ENCODE assay signal across 27 mouse cellular contexts in genomic region chr11:72523711-72524110, GRCm38 (mm10). TPM values are rescaled to one million over a fixed set of nuclear protein-coding genes. Genes with fewer than 3 reads are reported as not detected.
A peak's percentile ranks its signal among the peaks of the same experiment; 100 is the strongest.
DNase-seq lines count a peak whose midpoint lies in the region; ATAC-seq and TF ChIP-seq lines count a peak whose summit lies in the region.
"Had no signal": no experiment of that assay in that cellular context is flagged by ENCODE, and none has a peak within 500 bp of the region (broad histone marks: within the 10 kb centered on the region; RNA-seq: fewer than 3 reads in every experiment).

No protein-coding gene starts in this region.

- DNase-seq in cerebellum, postnatal 10 days, result peak; percentile 60 to 73
- DNase-seq in cerebellum, postnatal 4 days (ENCODE audit: low spot score in 2 of 2), result no peak
- DNase-seq in forebrain, embryonic 14.5 days (ENCODE audit: low spot score), result peak; percentile 23
- DNase-seq in forebrain, embryonic 10.5 days (ENCODE audit: extremely low spot score, low spot score), result no peak
- DNase-seq in layer of hippocampus, adult 2 months (ENCODE audit: low spot score in 2 of 2), result no peak
- DNase-seq in layer of hippocampus, postnatal 14 days (ENCODE audit: low spot score in 2 of 2), result no peak
- peak; percentile 34 for DNase-seq in midbrain, postnatal 0 days (ENCODE audit: low spot score)
- DNase-seq: adrenal gland, adult 8-10 months; adrenal gland, postnatal 25 days; cerebellum, adult 18-20 months; cerebellum, adult 9-11 months; embryo, embryonic 11 days; gastrocnemius, postnatal 25 days; heart, adult 18-20 months; heart, postnatal 10 days; heart, postnatal 36 days had no signal

- ATAC-seq in forebrain, embryonic 14.5 days, result no peak
- ATAC-seq in midbrain, postnatal 0 days (ENCODE audit: low FRiP score), result no peak
- no peak for ATAC-seq in midbrain, embryonic 15.5 days (replicated peaks)
- ATAC-seq: activated CD4-positive, CD25-positive, alpha-beta regulatory T cell, adult 4 months; forebrain, embryonic 15.5 days; hindbrain, embryonic 16.5 days; inflammation-experienced regulatory T-cells, adult 6 months; intestine, embryonic 16.5 days had no signal

- no peak overlapping the region for H3K27ac ChIP-seq in forebrain, embryonic 14.5 days (ENCODE audit: low read depth, low read length)
- no peak overlapping the region for H3K27ac ChIP-seq in forebrain, embryonic 10.5 days
- peak overlapping the region; percentile 79 for H3K27ac ChIP-seq in layer of hippocampus, adult 2 months
- H3K27ac ChIP-seq in midbrain, postnatal 0 days (ENCODE audit: low read depth, low read length), result no peak overlapping the region
- no peak overlapping the region for H3K27ac ChIP-seq in midbrain, embryonic 15.5 days
- H3K27ac ChIP-seq: forebrain, embryonic 15.5 days; heart, embryonic 15.5 days; hindbrain, embryonic 12.5 days had no signal

- 51% methylated on average over 4 of the region's 4 CpGs for WGBS in forebrain, embryonic 14.5 days
- WGBS in forebrain, embryonic 10.5 days, result 70% methylated on average over 4 of the region's 4 CpGs
- 51% methylated on average over 4 of the region's 4 CpGs for WGBS in midbrain, postnatal 0 days
- 45% methylated on average over 4 of the region's 4 CpGs for WGBS in midbrain, embryonic 15.5 days

- H3K9me3 ChIP-seq in forebrain, embryonic 14.5 days (replicated peaks; ENCODE audit: control insufficient read depth, low read length), result no peaks in the 10 kb centered on the region
- H3K9me3 ChIP-seq in forebrain, embryonic 10.5 days, result no peaks in the 10 kb centered on the region
- no peaks in the 10 kb centered on the region for H3K9me3 ChIP-seq in midbrain, postnatal 0 days (ENCODE audit: low read length)
- H3K9me3 ChIP-seq in midbrain, embryonic 15.5 days, result no peaks in the 10 kb centered on the region
- H3K9me3 ChIP-seq: forebrain, embryonic 15.5 days; heart, embryonic 12.5 days; heart, embryonic 15.5 days; hindbrain, embryonic 12.5 days had no signal

- H3K27me3 ChIP-seq in forebrain, embryonic 14.5 days (replicated peaks; ENCODE audit: control insufficient read depth, insufficient read depth, low read length), result no peaks in the 10 kb centered on the region
- no peaks in the 10 kb centered on the region for H3K27me3 ChIP-seq in forebrain, embryonic 10.5 days (ENCODE audit: poor library complexity, severe bottlenecking)
- no peaks in the 10 kb centered on the region for H3K27me3 ChIP-seq in midbrain, postnatal 0 days (ENCODE audit: insufficient read depth, low read length)
- no peaks in the 10 kb centered on the region for H3K27me3 ChIP-seq in midbrain, embryonic 15.5 days (replicated peaks)
- H3K27me3 ChIP-seq: forebrain, embryonic 15.5 days; heart, embryonic 12.5 days; heart, embryonic 15.5 days; hindbrain, embryonic 12.5 days had no signal

- H3K4me3 ChIP-seq in forebrain, embryonic 14.5 days (ENCODE audit: low read depth, low read length), result no peak overlapping the region
- H3K4me3 ChIP-seq in forebrain, embryonic 10.5 days, result no peak overlapping the region
- no peak overlapping the region for H3K4me3 ChIP-seq in layer of hippocampus, adult 2 months
- H3K4me3 ChIP-seq in midbrain, postnatal 0 days (ENCODE audit: low read depth, low read length), result no peak overlapping the region
- H3K4me3 ChIP-seq in midbrain, embryonic 15.5 days, result no peak overlapping the region
- H3K4me3 ChIP-seq: forebrain, embryonic 15.5 days; heart, embryonic 12.5 days; heart, embryonic 15.5 days; hindbrain, embryonic 12.5 days had no signal

- no peaks in the 10 kb centered on the region for H3K36me3 ChIP-seq in forebrain, embryonic 14.5 days (ENCODE audit: control insufficient read depth, insufficient read depth, low read length)
- H3K36me3 ChIP-seq in forebrain, embryonic 10.5 days (replicated peaks), result no peaks in the 10 kb centered on the region
- H3K36me3 ChIP-seq in midbrain, postnatal 0 days (ENCODE audit: insufficient read depth, low read length), result no peaks in the 10 kb centered on the region
- H3K36me3 ChIP-seq in midbrain, embryonic 15.5 days (replicated peaks), result no peaks in the 10 kb centered on the region
- H3K36me3 ChIP-seq: forebrain, embryonic 15.5 days; heart, embryonic 12.5 days; heart, embryonic 15.5 days; hindbrain, embryonic 12.5 days had no signal

- TF ChIP-seq CTCF in layer of hippocampus, adult 2 months (conservative IDR thresholded peaks at IDR 0.05), result no peak
- TF ChIP-seq CTCF in midbrain, postnatal 0 days (IDR thresholded peaks at IDR 0.05), result no peak

- no peak overlapping the region for H3K9ac ChIP-seq in forebrain, embryonic 14.5 days (ENCODE audit: low read length)
- no peak overlapping the region for H3K9ac ChIP-seq in midbrain, postnatal 0 days (replicated peaks; ENCODE audit: low read length, poor library complexity, severe bottlenecking)
- H3K9ac ChIP-seq in midbrain, embryonic 15.5 days, result no peak overlapping the region
- H3K9ac ChIP-seq: forebrain, embryonic 15.5 days; heart, embryonic 12.5 days; heart, embryonic 15.5 days; hindbrain, embryonic 12.5 days had no signal

- no peak overlapping the region for H3K4me2 ChIP-seq in forebrain, embryonic 14.5 days (ENCODE audit: low read length)
- no peak overlapping the region for H3K4me2 ChIP-seq in midbrain, postnatal 0 days (ENCODE audit: low read depth, low read length, poor library complexity, severe bottlenecking)
- no peak overlapping the region for H3K4me2 ChIP-seq in midbrain, embryonic 15.5 days
- H3K4me2 ChIP-seq: forebrain, embryonic 15.5 days; heart, embryonic 12.5 days; heart, embryonic 15.5 days; hindbrain, embryonic 12.5 days had no signal

- H3K4me1 ChIP-seq in forebrain, embryonic 14.5 days (ENCODE audit: control insufficient read depth, insufficient read depth, low read length), result no peaks in the 10 kb centered on the region
- H3K4me1 ChIP-seq in forebrain, embryonic 10.5 days, result no peaks in the 10 kb centered on the region
- H3K4me1 ChIP-seq in midbrain, postnatal 0 days (ENCODE audit: insufficient read depth, low read length), result no peaks in the 10 kb centered on the region
- no peaks in the 10 kb centered on the region for H3K4me1 ChIP-seq in midbrain, embryonic 15.5 days

RNA-seq across cellular contexts. Expression of gene Spns3, which starts 26.6 kb away (rescaled TPM):
- polyA plus RNA-seq in forebrain, embryonic 14.5 days (2014; fragmentation: Nextera tagmentation; extraction: Ambion mirVana), result 0.10 and 0.16 TPM in 2 replicates
- 0.20 TPM in 1 of 2 replicates, not detected in the other for polyA plus RNA-seq in forebrain, embryonic 10.5 days (2016; fragmentation: Nextera tagmentation; extraction: Ambion mirVana)
- total RNA-seq in layer of hippocampus, adult 2 months (2021), result under 1 TPM; 0.13 to 0.47 TPM
- total RNA-seq in layer of hippocampus, postnatal 14 days (2021), result under 1 TPM; 0.23 to 0.38 TPM
- 0.22 and 0.24 TPM in 2 replicates for total RNA-seq in midbrain, postnatal 0 days (2014; rRNA removed)
- polyA plus RNA-seq in midbrain, postnatal 0 days (2015; fragmentation: Nextera tagmentation; extraction: Ambion mirVana), result not detected in 2 replicates
- polyA plus RNA-seq in midbrain, embryonic 15.5 days (2015; fragmentation: Nextera tagmentation; extraction: Ambion mirVana), result 0.04 TPM in 1 of 2 replicates, not detected in the other
- total RNA-seq: heart, adult 18-20 months had no signal
- polyA plus RNA-seq: embryonic facial prominence, embryonic 11.5 days; forebrain, embryonic 11.5 days; hindbrain, embryonic 16.5 days had no signal

RNA-seq across cellular contexts. Expression of gene Spns2, which starts 34.0 kb away (rescaled TPM):
- 4.6 and 5.8 TPM in 2 replicates for polyA plus RNA-seq in forebrain, embryonic 14.5 days (2014; fragmentation: Nextera tagmentation; extraction: Ambion mirVana)
- 2.0 and 3.0 TPM in 2 replicates for polyA plus RNA-seq in forebrain, embryonic 10.5 days (2016; fragmentation: Nextera tagmentation; extraction: Ambion mirVana)
- 100 to 1,000 TPM; 101 to 105 TPM for total RNA-seq in layer of hippocampus, adult 2 months (2021)
- 10 to 100 TPM; 85.1 to 85.6 TPM for total RNA-seq in layer of hippocampus, postnatal 14 days (2021)
- 46.2 and 56.8 TPM in 2 replicates for total RNA-seq in midbrain, postnatal 0 days (2014; rRNA removed)
- 7.7 TPM in 2 replicates for polyA plus RNA-seq in midbrain, postnatal 0 days (2015; fragmentation: Nextera tagmentation; extraction: Ambion mirVana)
- 10.7 and 11.6 TPM in 2 replicates for polyA plus RNA-seq in midbrain, embryonic 15.5 days (2015; fragmentation: Nextera tagmentation; extraction: Ambion mirVana)
- polyA plus RNA-seq: activated CD4-positive, CD25-positive, alpha-beta regulatory T cell, adult 4 months; inflammation-experienced regulatory T-cells, adult 6 months had no signal

Comparison
In these comparisons a context has a peak if more than half of its experiments do, and no peak if none do; other contexts are left out.
1. DNase-seq: peak in cerebellum, postnatal 10 days (2 of 2), forebrain, embryonic 14.5 days (single experiment) and midbrain, postnatal 0 days (single experiment); none in cerebellum, postnatal 4 days (0 of 2), forebrain, embryonic 10.5 days (single experiment), layer of hippocampus, adult 2 months (0 of 2) and layer of hippocampus, postnatal 14 days (0 of 2).